Comparison of ENCODE assay signal across 18 mouse cellular contexts in genomic region chr6:86058475-86058874, GRCm38 (mm10). TPM values are rescaled to one million over a fixed set of nuclear protein-coding genes. Genes with fewer than 3 reads are reported as not detected.
DNase-seq lines count a peak whose midpoint lies in the region; ATAC-seq and TF ChIP-seq lines count a peak whose summit lies in the region.
"Had no signal": no experiment of that assay in that cellular context is flagged by ENCODE, and none has a peak within 500 bp of the region (broad histone marks: within the 10 kb centered on the region; RNA-seq: fewer than 3 reads in every experiment).

No protein-coding gene starts in this region.

- H3K36me3 ChIP-seq in forebrain, embryonic 15.5 days, result no peaks in the 10 kb centered on the region
- no peaks in the 10 kb centered on the region for H3K36me3 ChIP-seq in midbrain, embryonic 10.5 days
- H3K36me3 ChIP-seq: embryonic facial prominence, embryonic 15.5 days had no signal

- peak overlapping the region; percentile 71 for H3K27ac ChIP-seq in left cerebral cortex, adult 2 months
- H3K27ac ChIP-seq in forebrain, embryonic 15.5 days (replicated peaks), result peak overlapping the region; percentile 94
- peak overlapping the region; percentile 79 for H3K27ac ChIP-seq in midbrain, embryonic 10.5 days (replicated peaks)
- H3K27ac ChIP-seq in olfactory bulb, adult 2 months (ENCODE audit: insufficient read depth, low read depth, low read length), result 0 out of 2 replicates have a peak overlapping the region, but pooled peaks have one; percentile 33
- H3K27ac ChIP-seq: embryonic facial prominence, embryonic 15.5 days had no signal

- H3K4me2 ChIP-seq in forebrain, embryonic 15.5 days (replicated peaks), result no peak overlapping the region
- H3K4me2 ChIP-seq: embryonic facial prominence, embryonic 15.5 days; liver, embryonic 11.5 days had no signal

- WGBS in forebrain, embryonic 15.5 days, result 0% methylated on average over 1 of the region's 1 CpGs
- WGBS in midbrain, embryonic 10.5 days, result 4% methylated on average over 1 of the region's 1 CpGs
- 17% methylated on average over 1 of the region's 1 CpGs for WGBS in olfactory bulb, adult 2 months

- H3K4me1 ChIP-seq in forebrain, embryonic 15.5 days, result peaks cover 85% of the 10 kb centered on the region
- H3K4me1 ChIP-seq in midbrain, embryonic 10.5 days, result peaks cover 74% of the 10 kb centered on the region
- peaks cover 48% of the 10 kb centered on the region for H3K4me1 ChIP-seq in olfactory bulb, adult 2 months (ENCODE audit: control insufficient read depth, insufficient read depth, low read length)
- H3K4me1 ChIP-seq: embryonic facial prominence, embryonic 15.5 days had no signal

- no peak for TF ChIP-seq POLR2A in olfactory bulb, adult 2 months (IDR thresholded peaks at IDR 0.05; ENCODE audit: insufficient read depth, low read depth, low read length)

- no peak for DNase-seq in left cerebral cortex, adult 2 months (ENCODE audit: extremely low spot score in 1 of 2, low spot score in 2 of 2)
- no peak for DNase-seq in left cerebral cortex, postnatal 36 days (ENCODE audit: low spot score in 2 of 2)
- DNase-seq in midbrain, embryonic 10.5 days (ENCODE audit: low spot score), result no peak
- DNase-seq in left cerebral cortex, adult 8-10 months (ENCODE audit: low spot score in 2 of 2), result no peak
- no peak for DNase-seq in spleen, postnatal 10 days (ENCODE audit: low spot score in 2 of 2)
- DNase-seq: heart, adult 18-20 months; heart, postnatal 10 days; kidney, adult 11 months; kidney, postnatal 4 days; right cerebral cortex, postnatal 4 days; thymus, postnatal 4 days had no signal

- no peak for ATAC-seq in forebrain, embryonic 15.5 days (replicated peaks)
- ATAC-seq: lung, postnatal 0 days had no signal

- intact Hi-C loops in left cerebral cortex, adult 2 months (cut with DNase I), result no loop called here
- intact Hi-C loops in left cerebral cortex, postnatal 36 days (cut with DNase I), result no loop called here

- no peaks in the 10 kb centered on the region for H3K27me3 ChIP-seq in forebrain, embryonic 15.5 days
- H3K27me3 ChIP-seq in midbrain, embryonic 10.5 days (ENCODE audit: low read depth, poor library complexity, severe bottlenecking), result no peaks in the 10 kb centered on the region
- H3K27me3 ChIP-seq: embryonic facial prominence, embryonic 15.5 days had no signal

- TF ChIP-seq CTCF in left cerebral cortex, adult 2 months (IDR thresholded peaks at IDR 0.05), result no peak
- no peak for TF ChIP-seq CTCF in olfactory bulb, adult 2 months (IDR thresholded peaks at IDR 0.05; ENCODE audit: insufficient read depth, low read depth, low read length)

- H3K9me3 ChIP-seq in forebrain, embryonic 15.5 days, result no peaks in the 10 kb centered on the region
- H3K9me3 ChIP-seq in midbrain, embryonic 10.5 days (replicated peaks), result no peaks in the 10 kb centered on the region
- H3K9me3 ChIP-seq: embryonic facial prominence, embryonic 15.5 days had no signal

- no peak overlapping the region for H3K4me3 ChIP-seq in left cerebral cortex, adult 2 months
- H3K4me3 ChIP-seq in forebrain, embryonic 15.5 days, result no peak overlapping the region
- H3K4me3 ChIP-seq in midbrain, embryonic 10.5 days, result no peak overlapping the region
- H3K4me3 ChIP-seq in olfactory bulb, adult 2 months (ENCODE audit: insufficient read depth, low read depth, low read length), result no peak overlapping the region
- H3K4me3 ChIP-seq: embryonic facial prominence, embryonic 15.5 days had no signal

- H3K9ac ChIP-seq in forebrain, embryonic 15.5 days (replicated peaks), result no peak overlapping the region
- H3K9ac ChIP-seq: embryonic facial prominence, embryonic 15.5 days had no signal

RNA-seq across cellular contexts. Expression of gene Add2, which starts 30.0 kb away (rescaled TPM):
- 100 to 1,000 TPM; 222 to 223 TPM for total RNA-seq in left cerebral cortex, adult 2 months (2021)
- 100 to 1,000 TPM; 220 to 232 TPM for total RNA-seq in left cerebral cortex, postnatal 36 days (2021)
- polyA plus RNA-seq in forebrain, embryonic 15.5 days (2015; fragmentation: Nextera tagmentation; extraction: Ambion mirVana), result 224 and 230 TPM in 2 replicates
- polyA plus RNA-seq in midbrain, embryonic 10.5 days (2016; fragmentation: Nextera tagmentation; extraction: Ambion mirVana), result 43.3 and 81.8 TPM in 2 replicates
- polyA plus RNA-seq in olfactory bulb, adult 2 months (2012; ENCODE audit: insufficient read depth, insufficient read length, low replicate concordance, missing spikeins), result 39.6 TPM in 1 of 2 replicates, not detected in the other
- total RNA-seq in left cerebral cortex, adult 8-10 months (2022), result 100 to 1,000 TPM; 200 to 222 (median 215) TPM

RNA-seq across cellular contexts. Expression of gene Figla, which starts 42.5 kb away (rescaled TPM):
- not detected for total RNA-seq in left cerebral cortex, adult 2 months (2021)
- not detected for total RNA-seq in left cerebral cortex, postnatal 36 days (2021)
- not detected in 2 replicates for polyA plus RNA-seq in forebrain, embryonic 15.5 days (2015; fragmentation: Nextera tagmentation; extraction: Ambion mirVana)
- not detected in 2 replicates for polyA plus RNA-seq in midbrain, embryonic 10.5 days (2016; fragmentation: Nextera tagmentation; extraction: Ambion mirVana)
- polyA plus RNA-seq in olfactory bulb, adult 2 months (2012; ENCODE audit: insufficient read depth, insufficient read length, low replicate concordance, missing spikeins), result not detected in 2 replicates
- not detected for total RNA-seq in left cerebral cortex, adult 8-10 months (2022)
- total RNA-seq: heart, adult 18-20 months; heart, postnatal 10 days; left cerebral cortex, postnatal 10 days had no signal
- polyA plus RNA-seq: embryonic facial prominence, embryonic 15.5 days; liver, embryonic 11.5 days; lung, postnatal 0 days; stomach, embryonic 14.5 days had no signal

Comparison
In these comparisons a context has a peak if more than half of its experiments do, and no peak if none do; other contexts are left out.
1. H3K27ac ChIP-seq: peak in every context shown above with its lines; median percentile 94 in forebrain, embryonic 15.5 days; 79 in midbrain, embryonic 10.5 days; 71 in left cerebral cortex, adult 2 months; 33 in olfactory bulb, adult 2 months.